9 mouse cellular contexts compared by ENCODE assay signal in the genomic region with DNA sequence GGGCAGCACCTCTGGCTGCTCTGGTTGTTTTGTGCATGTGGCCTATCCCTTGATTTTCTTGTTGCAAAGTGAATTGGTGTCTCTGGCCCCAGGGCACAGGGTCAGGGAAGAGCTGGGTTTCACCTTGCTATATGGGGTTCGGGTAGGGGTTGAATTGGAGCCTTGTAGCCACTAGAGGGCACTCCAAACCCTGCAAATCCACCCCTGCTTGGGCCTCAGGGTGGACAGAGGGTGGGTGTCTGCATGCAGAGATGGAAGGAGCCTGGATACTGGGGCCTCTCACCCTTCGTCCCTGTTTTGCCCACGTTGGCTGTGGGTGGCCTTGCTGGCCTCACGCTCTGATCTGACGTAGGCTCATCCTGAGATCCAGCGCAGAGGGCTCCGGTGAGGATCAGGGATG. TPM values are rescaled to one million over a fixed set of nuclear protein-coding genes. Genes with fewer than 3 reads are reported as not detected.
DNase-seq lines count a peak whose midpoint lies in the region; ATAC-seq and TF ChIP-seq lines count a peak whose summit lies in the region.
"Had no signal": no experiment of that assay in that cellular context is flagged by ENCODE, and none has a peak within 500 bp of the region (broad histone marks: within the 10 kb centered on the region; RNA-seq: fewer than 3 reads in every experiment).

No protein-coding gene starts in this region.

- peak; percentile 55 to 69 for DNase-seq in adrenal gland, postnatal 36 days
- peak; percentile 72 to 82 for DNase-seq in heart, postnatal 10 days
- DNase-seq in large intestine, adult 2 months (ENCODE audit: low read depth, low spot score), result peak; percentile 25
- DNase-seq in yolk sac, embryonic 10.5 days (ENCODE audit: low spot score), result peak; percentile 43

- TF ChIP-seq CTCF in ES-Bruce4 (IDR thresholded peaks at IDR 0.05; ENCODE audit: low read depth, low read length), result peak; percentile 93
- TF ChIP-seq CTCF in olfactory bulb, adult 2 months (IDR thresholded peaks at IDR 0.05; ENCODE audit: insufficient read depth, low read depth, low read length), result peak; percentile 81

- TF ChIP-seq POLR2A in ES-Bruce4 (IDR thresholded peaks at IDR 0.05; ENCODE audit: insufficient read depth, low read length), result no peak
- TF ChIP-seq POLR2A in olfactory bulb, adult 2 months (IDR thresholded peaks at IDR 0.05; ENCODE audit: insufficient read depth, low read depth, low read length), result no peak

- H3K4me1 ChIP-seq in ES-Bruce4 (ENCODE audit: control insufficient read depth, insufficient read depth, low read length), result peaks cover 2% of the 10 kb centered on the region
- H3K4me1 ChIP-seq in embryonic facial prominence, embryonic 13.5 days, result peaks cover 38% of the 10 kb centered on the region
- peaks cover 11% of the 10 kb centered on the region; the same call in 1 of the 2 replicates for H3K4me1 ChIP-seq in lung, embryonic 15.5 days
- peaks cover 19% of the 10 kb centered on the region for H3K4me1 ChIP-seq in olfactory bulb, adult 2 months (ENCODE audit: control insufficient read depth, insufficient read depth, low read length)

- TF ChIP-seq EP300 in ES-Bruce4 (IDR thresholded peaks at IDR 0.05; ENCODE audit: insufficient read depth, low read depth, low read length), result no peak

- no peak overlapping the region for H3K27ac ChIP-seq in ES-Bruce4 (ENCODE audit: insufficient read depth, low read length)
- no peak overlapping the region for H3K27ac ChIP-seq in embryonic facial prominence, embryonic 13.5 days
- no peak overlapping the region for H3K27ac ChIP-seq in lung, embryonic 15.5 days
- H3K27ac ChIP-seq in olfactory bulb, adult 2 months (ENCODE audit: insufficient read depth, low read depth, low read length), result no peak overlapping the region
- H3K27ac ChIP-seq: heart, embryonic 13.5 days had no signal

- no peaks in the 10 kb centered on the region for H3K9me3 ChIP-seq in ES-Bruce4 (replicated peaks; ENCODE audit: control insufficient read depth, insufficient read depth, low read length, poor library complexity, severe bottlenecking)
- no peaks in the 10 kb centered on the region for H3K9me3 ChIP-seq in embryonic facial prominence, embryonic 13.5 days
- no peaks in the 10 kb centered on the region for H3K9me3 ChIP-seq in lung, embryonic 15.5 days
- H3K9me3 ChIP-seq: heart, embryonic 13.5 days had no signal

- no peak overlapping the region for H3K9ac ChIP-seq in ES-Bruce4 (ENCODE audit: low read depth, poor library complexity, severe bottlenecking)
- H3K9ac ChIP-seq in embryonic facial prominence, embryonic 13.5 days, result peak overlapping the region; percentile 21; the same call in 1 of the 2 replicates
- H3K9ac ChIP-seq in lung, embryonic 15.5 days, result no peak overlapping the region
- H3K9ac ChIP-seq: heart, embryonic 13.5 days had no signal

- H3K4me3 ChIP-seq in ES-Bruce4 (ENCODE audit: low read depth, low read length), result no peak overlapping the region
- H3K4me3 ChIP-seq in embryonic facial prominence, embryonic 13.5 days, result no peak overlapping the region
- no peak overlapping the region for H3K4me3 ChIP-seq in lung, embryonic 15.5 days
- H3K4me3 ChIP-seq in olfactory bulb, adult 2 months (ENCODE audit: insufficient read depth, low read depth, low read length), result no peak overlapping the region
- H3K4me3 ChIP-seq: heart, embryonic 13.5 days had no signal

- H3K27me3 ChIP-seq in ES-Bruce4 (ENCODE audit: control insufficient read depth, insufficient read depth, low read length, poor library complexity, severe bottlenecking), result no peaks in the 10 kb centered on the region
- H3K27me3 ChIP-seq in embryonic facial prominence, embryonic 13.5 days, result no peaks in the 10 kb centered on the region
- H3K27me3 ChIP-seq in lung, embryonic 15.5 days, result no peaks in the 10 kb centered on the region

- ATAC-seq in embryonic facial prominence, embryonic 13.5 days (ENCODE audit: insufficient number of reproducible peaks, insufficient read depth, low FRiP score, low TSS enrichment, low read depth), result no peak
- peak; percentile 35; the same call in 1 of the 2 replicates for ATAC-seq in lung, embryonic 15.5 days (ENCODE audit: borderline replicate concordance, extremely low read depth, low FRiP score, low TSS enrichment)

- 33% methylated on average over 7 of the region's 7 CpGs for WGBS in embryonic facial prominence, embryonic 13.5 days
- WGBS in large intestine, adult 2 months, result 40% methylated on average over 7 of the region's 7 CpGs
- 24% methylated on average over 7 of the region's 7 CpGs for WGBS in lung, embryonic 15.5 days
- 36% methylated on average over 7 of the region's 7 CpGs for WGBS in olfactory bulb, adult 2 months

- intact Hi-C loops in heart, postnatal 10 days (cut with DNase I), result loop anchor here (2.0 to 5.0 kb wide), 3 partner anchors 318 to 388 kb away; no protein-coding TSS in a partner anchor

- peak overlapping the region; percentile 32 for H3K4me2 ChIP-seq in embryonic facial prominence, embryonic 13.5 days
- H3K4me2 ChIP-seq in lung, embryonic 15.5 days, result no peak overlapping the region
- H3K4me2 ChIP-seq: heart, embryonic 13.5 days had no signal

- no peaks in the 10 kb centered on the region for H3K36me3 ChIP-seq in ES-Bruce4 (ENCODE audit: control insufficient read depth, insufficient read depth, low read length, poor library complexity, severe bottlenecking)
- no peaks in the 10 kb centered on the region for H3K36me3 ChIP-seq in embryonic facial prominence, embryonic 13.5 days
- H3K36me3 ChIP-seq in lung, embryonic 15.5 days, result no peaks in the 10 kb centered on the region
- H3K36me3 ChIP-seq: heart, embryonic 13.5 days had no signal

RNA-seq across cellular contexts. Expression of a gene that starts 28.9 kb away (rescaled TPM):
- 222 and 238 TPM in 2 replicates for polyA plus RNA-seq in ES-Bruce4 (2011; ENCODE audit: insufficient read depth, insufficient read length, low read depth, missing spikeins)
- 100 to 1,000 TPM; 255 to 268 TPM for total RNA-seq in adrenal gland, postnatal 36 days (2021)
- 342 and 345 TPM in 2 replicates for polyA plus RNA-seq in embryonic facial prominence, embryonic 13.5 days (2015; fragmentation: Nextera tagmentation; extraction: Ambion mirVana)
- 100 to 1,000 TPM; 111 to 128 TPM for total RNA-seq in heart, postnatal 10 days (2021)
- 282 and 305 TPM in 2 replicates for polyA plus RNA-seq in large intestine, adult 2 months (2012; rRNA removed)
- polyA plus RNA-seq in lung, embryonic 15.5 days (2015; fragmentation: Nextera tagmentation; extraction: Ambion mirVana), result 436 and 444 TPM in 2 replicates
- polyA plus RNA-seq in olfactory bulb, adult 2 months (2012; ENCODE audit: insufficient read depth, insufficient read length, low replicate concordance, missing spikeins), result not detected in 2 replicates

Comparison
In these comparisons a context has a peak if more than half of its experiments do, and no peak if none do; other contexts are left out.
1. DNase-seq: peak in every context shown above with its lines; median percentile 77 in heart, postnatal 10 days; 62 in adrenal gland, postnatal 36 days; 43 in yolk sac, embryonic 10.5 days; 25 in large intestine, adult 2 months.